In the genomic region with DNA sequence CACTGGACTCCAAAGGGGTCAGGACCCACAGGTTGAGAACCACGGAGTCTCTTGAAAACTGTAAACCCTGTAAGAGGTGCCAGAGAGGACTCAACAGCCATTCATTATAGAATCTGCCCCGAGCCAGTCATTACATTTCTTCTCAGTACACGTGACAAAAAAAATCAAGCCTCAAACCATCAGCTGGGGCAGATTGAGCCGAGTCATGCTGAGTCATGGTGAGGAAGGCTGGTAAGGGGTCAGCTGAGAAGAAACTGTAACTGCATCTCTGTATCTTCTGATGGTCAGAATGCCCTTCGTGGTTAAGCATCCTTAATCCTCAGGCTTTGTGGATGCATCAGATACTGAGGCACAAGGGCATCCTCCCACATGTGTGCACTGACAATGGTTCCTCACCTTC, we compare ENCODE assay signal across 30 mouse cellular contexts.
DNase-seq lines count a peak whose midpoint lies in the region; TF ChIP-seq lines count a peak whose summit lies in the region.
"Had no signal": no experiment of that assay in that cellular context is flagged by ENCODE, and none has a peak within 500 bp of the region (broad histone marks: within the 10 kb centered on the region; RNA-seq: fewer than 3 reads in every experiment).

No protein-coding gene starts in this region.

- H3K4me3 ChIP-seq in ES-Bruce4 (ENCODE audit: low read depth, low read length) = no peak overlapping the region
- H3K4me3 ChIP-seq in myocyte = no peak overlapping the region
- H3K4me3 ChIP-seq: embryonic facial prominence, embryonic 10.5 days; embryonic facial prominence, embryonic 15.5 days; forebrain, embryonic 12.5 days; hindbrain, embryonic 13.5 days; layer of hippocampus, adult 2 months; left cerebral cortex, adult 2 months; limb, embryonic 12.5 days; liver, embryonic 15.5 days; lung, embryonic 15.5 days; megakaryocyte, embryonic 14.5 days; midbrain, embryonic 13.5 days; neural tube, embryonic 15.5 days had no signal

- peak overlapping the region; percentile 4 for H3K4me2 ChIP-seq in myocyte (ENCODE audit: low read depth)
- H3K4me2 ChIP-seq: embryonic facial prominence, embryonic 15.5 days; forebrain, embryonic 12.5 days; hindbrain, embryonic 13.5 days; limb, embryonic 12.5 days; liver, embryonic 15.5 days; lung, embryonic 15.5 days; midbrain, embryonic 13.5 days; neural tube, embryonic 15.5 days had no signal

- no peak overlapping the region for H3K9ac ChIP-seq in ES-Bruce4 (ENCODE audit: low read depth, poor library complexity, severe bottlenecking)
- H3K9ac ChIP-seq: embryonic facial prominence, embryonic 15.5 days; forebrain, embryonic 12.5 days; forebrain, postnatal 0 days; hindbrain, embryonic 13.5 days; limb, embryonic 12.5 days; liver, embryonic 15.5 days; lung, embryonic 15.5 days; midbrain, embryonic 13.5 days; neural tube, embryonic 15.5 days had no signal

- no peak overlapping the region for H3ac ChIP-seq in myocyte (ENCODE audit: control insufficient read depth, insufficient read length)

- no peak for TF ChIP-seq POLR2A in ES-Bruce4 (IDR thresholded peaks at IDR 0.05; ENCODE audit: insufficient read depth, low read length)
- TF ChIP-seq POLR2A in myocyte (IDR thresholded peaks at IDR 0.05; ENCODE audit: insufficient read length, low read depth) = no peak

- TF ChIP-seq EP300 in ES-Bruce4 (IDR thresholded peaks at IDR 0.05; ENCODE audit: insufficient read depth, low read depth, low read length) = 0 out of 2 replicates have a peak, but pooled peaks have one; percentile 24

- no peaks in the 10 kb centered on the region for H3K4me1 ChIP-seq in ES-Bruce4 (ENCODE audit: control insufficient read depth, insufficient read depth, low read length)
- H3K4me1 ChIP-seq: forebrain, embryonic 12.5 days; liver, embryonic 15.5 days had no signal

- H3K36me3 ChIP-seq in ES-Bruce4 (ENCODE audit: control insufficient read depth, insufficient read depth, low read length, poor library complexity, severe bottlenecking) = no peaks in the 10 kb centered on the region
- no peaks in the 10 kb centered on the region for H3K36me3 ChIP-seq in myocyte (ENCODE audit: control insufficient read depth, insufficient read depth)
- H3K36me3 ChIP-seq: embryonic facial prominence, embryonic 10.5 days; embryonic facial prominence, embryonic 15.5 days; forebrain, embryonic 12.5 days; G1E; hindbrain, embryonic 13.5 days; limb, embryonic 12.5 days; liver, embryonic 15.5 days; lung, embryonic 15.5 days; midbrain, embryonic 13.5 days; neural tube, embryonic 15.5 days had no signal

- no peaks in the 10 kb centered on the region for H3K79me2 ChIP-seq in myocyte (ENCODE audit: control insufficient read depth, insufficient read depth)

- H3K27me3 ChIP-seq in ES-Bruce4 (ENCODE audit: control insufficient read depth, insufficient read depth, low read length, poor library complexity, severe bottlenecking) (no peaks in the 10 kb centered on the region), myocyte (ENCODE audit: control insufficient read depth, insufficient read depth, insufficient read length) (no peaks in the 10 kb centered on the region)
- H3K27me3 ChIP-seq: embryonic facial prominence, embryonic 15.5 days; forebrain, embryonic 12.5 days; liver, embryonic 15.5 days; lung, embryonic 15.5 days; midbrain, embryonic 13.5 days had no signal

- intact Hi-C loops in gastrocnemius, postnatal 36 days (cut with DNase I) = no loop called here

- peak; percentile 36 for DNase-seq in retina, postnatal 1 day
- no peak for DNase-seq in retina, embryonic 14.5 days (ENCODE audit: low spot score)
- peak; percentile 52 for DNase-seq in NIH3T3 (ENCODE audit: low read depth)
- DNase-seq in gastrocnemius, postnatal 36 days = no peak
- DNase-seq in kidney, postnatal 36 days = no peak
- no peak for DNase-seq in urinary bladder, postnatal 4 days (ENCODE audit: low spot score in 2 of 2)
- DNase-seq: adrenal gland, postnatal 10 days; cerebellum, adult 2 months; forebrain, postnatal 0 days; kidney, postnatal 14 days; lung, postnatal 36 days; right cerebral cortex, adult 18-20 months; right cerebral cortex, postnatal 4 days; thymus, adult 2 months; thymus, postnatal 4 days had no signal

- H3K9me3 ChIP-seq in ES-Bruce4 (replicated peaks; ENCODE audit: control insufficient read depth, insufficient read depth, low read length, poor library complexity, severe bottlenecking) = peaks cover 3% of the 10 kb centered on the region; the same call in 1 of the 2 replicates
- H3K9me3 ChIP-seq: embryonic facial prominence, embryonic 10.5 days; embryonic facial prominence, embryonic 15.5 days; forebrain, embryonic 12.5 days; hindbrain, embryonic 13.5 days; limb, embryonic 12.5 days; liver, embryonic 15.5 days; lung, embryonic 15.5 days; megakaryocyte, embryonic 14.5 days; midbrain, embryonic 13.5 days; neural tube, embryonic 15.5 days had no signal

- H3K27ac ChIP-seq in ES-Bruce4 (ENCODE audit: insufficient read depth, low read length) = no peak overlapping the region
- H3K27ac ChIP-seq: embryonic facial prominence, embryonic 10.5 days; embryonic facial prominence, embryonic 15.5 days; forebrain, embryonic 12.5 days; hindbrain, embryonic 13.5 days; layer of hippocampus, adult 2 months; left cerebral cortex, adult 2 months; limb, embryonic 12.5 days; liver, embryonic 15.5 days; midbrain, embryonic 13.5 days; neural tube, embryonic 15.5 days had no signal

- TF ChIP-seq CTCF in ES-Bruce4 (IDR thresholded peaks at IDR 0.05; ENCODE audit: low read depth, low read length) = no peak

TF ChIP-seq in myocyte, 11 proteins besides CTCF, POLR2A, EP300 and RAD21:
- TF ChIP-seq TCF3 (IDR thresholded peaks at IDR 0.05; ENCODE audit: insufficient read length, low read depth) (no peak), USF1 (IDR thresholded peaks at IDR 0.05; ENCODE audit: low read depth) (peak; percentile 60), POLR2AphosphoS2 (IDR thresholded peaks at IDR 0.05; ENCODE audit: insufficient read length, low read depth) (no peak), REST (IDR thresholded peaks at IDR 0.05; ENCODE audit: insufficient read depth, insufficient read length) (no peak)
TF ChIP-seq in myocyte: peak in this region for 1.

Comparison
In these comparisons a context has a peak if more than half of its experiments do, and no peak if none do; other contexts are left out.
1. DNase-seq: peak in retina, postnatal 1 day (single experiment) and NIH3T3 (single experiment); none in retina, embryonic 14.5 days (single experiment), gastrocnemius, postnatal 36 days (0 of 2), kidney, postnatal 36 days (0 of 2) and urinary bladder, postnatal 4 days (0 of 2).